Mouse (Mus musculus) heart, adult 2 months (tissue): ENCODE data around the gene Chpt1. TPM values are rescaled to one million over a fixed set of nuclear protein-coding genes. Genes with fewer than 3 reads are reported as not detected.

Experiments
- DNase-seq, 2 experiments: peaks; one replicate each; pipeline ENCODE4 v3.0.0; 2021
- H3K27ac ChIP-seq: fragments of 200-600 bp; 2 replicates; pipeline ENCODE4 v1.8.1; 2022
- H3K27me3 ChIP-seq: fragments of 200-500 bp; 2 replicates; pipeline ENCODE4 v1.6.1; 2012; ENCODE audit warnings: mild to moderate bottlenecking, low read length, inconsistent platforms, mixed read lengths; ENCODE audit not compliant: control insufficient read depth, insufficient read depth
- H3K36me3 ChIP-seq: fragments of 200-500 bp; 2 replicates; pipeline ENCODE4 v1.6.1; 2012; ENCODE audit warnings: low read length, inconsistent platforms; ENCODE audit not compliant: control insufficient read depth, insufficient read depth
- H3K4me1 ChIP-seq: fragments of 200-500 bp; 2 replicates; pipeline ENCODE4 v1.6.1; 2011; ENCODE audit warnings: low read length; ENCODE audit not compliant: control insufficient read depth, insufficient read depth
- H3K4me3 ChIP-seq: fragments of 200-600 bp; 2 replicates; pipeline ENCODE4 v1.8.1; 2022
- H3K79me2 ChIP-seq: fragments of 200-500 bp; replicated peaks from 2 replicates; pipeline ENCODE4 v1.6.1; 2012; ENCODE audit warnings: mild to moderate bottlenecking, inconsistent platforms, low read length, moderate library complexity, mixed read lengths; ENCODE audit not compliant: control insufficient read depth, insufficient read depth
- H3K9ac ChIP-seq: fragments of 200-500 bp; 2 replicates; pipeline ENCODE4 v1.6.1; 2012; ENCODE audit warnings: low read depth, mild to moderate bottlenecking, control low read depth, inconsistent platforms, low read length, mixed read lengths
- CTCF ChIP-seq: fragments of 200-600 bp; IDR thresholded peaks from 2 replicates; pipeline ENCODE4 v1.8.1; 2022; ENCODE audit warnings: antibody characterized with exemption, mild to moderate bottlenecking, moderate library complexity
- EP300 ChIP-seq: fragments of 200-500 bp; IDR thresholded peaks from 2 replicates; pipeline ENCODE4 v1.6.1; 2011; ENCODE audit warnings: low read depth, low read length, control low read depth; ENCODE audit not compliant: insufficient read depth
- POLR2A ChIP-seq: fragments of 200-500 bp; IDR thresholded peaks from 2 replicates; pipeline ENCODE4 v1.6.1; 2011; ENCODE audit warnings: mild to moderate bottlenecking, low read depth, low read length, control low read depth; ENCODE audit not compliant: insufficient read depth
- WGBS: fragments of 180-500 bp; shearing (Covaris S2); methylation state at CpG from one replicate; pipeline ENCODE4 v1.1.7; 2018; 5-methylcytosine and 5-hydroxymethylcytosine counted together
- intact Hi-C: fragments of 180-260 bp; cut with DNase I; formaldehyde crosslinking; loops from one replicate; pipeline ENCODE4 v1.15.1; 2025
- polyA plus RNA-seq: library from polyadenylated mRNA; depleted of rRNA; stranded (reverse); fragments of >200 nt; gene quantifications from 2 replicates; pipeline ENCODE4 v1.2.3, GENCODE M21; 2012; rRNA removed
- total RNA-seq, 2 experiments: library from RNA; stranded (reverse); gene quantifications; 2 replicates each; pipeline ENCODE4 v1.2.3; 2021

The Chpt1 gene
- total and polyA plus RNA-seq, 3 experiments, result 230 to 334 (median 278) TPM

DNA sequence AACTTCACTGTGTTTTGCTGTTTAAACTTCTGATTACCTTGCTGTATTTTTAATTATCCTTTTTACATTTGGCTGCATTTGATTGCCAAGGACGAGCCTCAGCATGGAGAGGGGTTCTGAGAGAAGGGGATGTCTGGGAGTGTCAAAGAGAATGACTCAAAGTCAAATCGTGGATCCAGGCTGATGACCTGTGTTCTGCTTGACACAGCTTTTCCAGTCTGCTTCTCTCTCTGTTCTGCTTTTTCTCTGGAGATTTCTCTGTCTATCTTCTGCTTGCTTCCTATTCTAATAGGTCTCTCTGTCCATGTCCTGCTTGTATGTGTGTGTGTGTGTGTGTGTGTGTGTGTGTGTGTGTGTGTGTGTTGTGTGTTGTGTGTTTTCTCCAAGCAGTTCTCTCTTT lies 94.1 kb downstream of the Chpt1 start:
- Histone ChIP-seq H3K9ac (no peak overlapping the region), H3K4me3 (no peak overlapping the region), H3K27ac (peak overlapping the region; percentile 26; the same call in 1 of the 2 replicates), H3K36me3 (peaks cover 3% of the 10 kb centered on the region; the same call in 1 of the 2 replicates), H3K79me2 (no peaks in the 10 kb centered on the region), H3K27me3 (no peaks in the 10 kb centered on the region), H3K4me1 (peaks cover 9% of the 10 kb centered on the region)
- WGBS, result 41% methylated on average over 2 of the region's 2 CpGs
- TF ChIP-seq POLR2A, result no peak
- TF ChIP-seq CTCF, result no peak
- TF ChIP-seq EP300, result no peak
- no peak for DNase-seq
- intact Hi-C loops, result no loop called here

DNA sequence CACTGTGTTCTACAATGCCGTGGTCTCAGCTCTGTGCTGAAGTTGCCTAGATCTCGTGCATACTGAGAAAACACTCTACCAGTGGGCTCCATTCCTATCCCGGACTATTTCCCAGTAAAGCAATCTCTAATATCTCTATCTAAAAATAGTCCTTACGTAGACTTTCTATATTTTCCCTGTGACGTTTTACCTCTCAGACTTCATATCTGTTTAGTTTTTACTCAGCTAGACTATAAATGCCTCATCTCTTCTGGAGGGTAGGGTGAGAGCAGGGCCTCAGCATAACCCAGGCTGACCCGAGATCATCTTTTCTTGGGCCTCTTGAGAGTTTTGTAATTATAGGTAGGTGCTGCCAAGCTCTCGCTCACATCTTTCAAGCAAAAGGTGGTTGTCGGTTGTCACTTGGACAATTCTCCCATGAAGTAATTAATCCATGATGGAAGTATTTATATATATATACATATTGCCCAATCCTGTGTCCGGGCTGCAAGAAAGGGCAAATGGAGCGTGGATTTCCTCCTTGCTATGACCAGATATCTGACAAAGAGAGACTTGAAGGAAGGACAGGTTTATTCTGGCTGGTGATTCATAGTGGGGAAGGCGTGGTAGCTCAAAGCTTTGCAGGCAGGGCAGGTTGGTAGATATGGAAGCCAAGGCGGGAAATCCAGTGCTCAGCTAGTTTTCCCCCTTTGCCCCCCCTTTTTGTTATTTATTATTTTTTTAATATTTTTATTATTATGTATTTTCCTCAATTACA lies 95.8 kb downstream of the Chpt1 start:
- Histone ChIP-seq H3K4me3 (no peak overlapping the region), H3K36me3 (peaks cover 3% of the 10 kb centered on the region; the same call in 1 of the 2 replicates), H3K27me3 (no peaks in the 10 kb centered on the region), H3K9ac (0 out of 2 replicates have a peak overlapping the region, but pooled peaks have one; percentile 11), H3K79me2 (no peaks in the 10 kb centered on the region), H3K27ac (peak overlapping the region; percentile 79), H3K4me1 (peaks cover 9% of the 10 kb centered on the region)
- intact Hi-C loops, result loop anchor here (2.0 kb wide), 1 partner anchor 25 kb away; no protein-coding TSS in a partner anchor
- 61% methylated on average over 12 of the region's 12 CpGs for WGBS
- DNase-seq, result no peak
- no peak for TF ChIP-seq CTCF
- TF ChIP-seq POLR2A, result no peak
- TF ChIP-seq EP300, result no peak

DNA sequence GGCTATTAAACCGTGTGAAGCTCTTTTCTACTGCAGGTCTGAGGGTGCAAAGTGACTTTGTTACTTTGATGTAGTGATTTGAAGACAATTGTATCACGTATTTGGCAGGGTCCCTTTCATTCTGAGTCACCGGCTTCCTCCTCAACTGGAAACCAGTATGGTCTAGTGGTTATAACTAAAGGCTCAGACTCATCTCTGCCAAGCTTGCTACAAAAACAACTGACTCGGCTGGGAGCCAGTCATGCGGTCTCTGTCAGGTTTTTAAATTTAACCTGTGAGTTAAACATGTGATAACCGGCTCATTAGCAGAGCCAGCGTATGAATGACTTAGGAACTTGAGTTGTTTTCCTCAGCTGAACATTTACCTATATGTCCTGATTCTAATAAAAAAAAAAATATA lies 98.1 kb downstream of the Chpt1 start:
- no peaks in the 10 kb centered on the region for H3K27me3 ChIP-seq
- peak in 1 of 2 experiments; percentile 73 for DNase-seq
- WGBS, result 15% methylated on average over 7 of the region's 7 CpGs
- H3K9ac ChIP-seq, result peak overlapping the region; percentile 25; the same call in 1 of the 2 replicates
- intact Hi-C loops, result loop anchor here (2.0 kb wide), 1 partner anchor 23 kb away; no protein-coding TSS in a partner anchor
- H3K27ac ChIP-seq, result peak overlapping the region; percentile 79
- H3K36me3 ChIP-seq, result peaks cover 3% of the 10 kb centered on the region; the same call in 1 of the 2 replicates
- H3K79me2 ChIP-seq, result no peaks in the 10 kb centered on the region
- no peak for TF ChIP-seq POLR2A
- TF ChIP-seq EP300, result 0 out of 2 replicates have a peak, but pooled peaks have one; percentile 19
- peaks cover 9% of the 10 kb centered on the region for H3K4me1 ChIP-seq
- no peak overlapping the region for H3K4me3 ChIP-seq

DNA sequence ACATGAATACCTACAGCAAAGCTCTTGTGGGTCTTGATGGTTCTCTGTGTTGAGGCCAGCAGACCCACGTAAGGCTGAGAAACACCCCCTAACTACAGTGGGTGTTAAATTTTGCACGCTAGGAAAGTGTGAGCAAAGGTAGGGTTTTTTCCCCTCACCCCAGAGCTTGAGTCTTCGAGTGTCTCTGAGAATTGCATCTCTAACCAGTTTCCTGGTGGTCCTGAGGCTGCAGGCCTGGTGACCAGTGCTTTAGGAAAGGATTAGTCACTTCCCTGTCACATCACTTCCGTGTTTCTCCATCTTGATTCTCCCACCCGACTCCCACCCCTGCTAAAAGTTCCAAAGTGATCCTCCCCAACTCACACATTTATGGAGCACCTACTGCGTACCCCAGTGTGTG lies 99.7 kb downstream of the Chpt1 start:
- no peaks in the 10 kb centered on the region for H3K27me3 ChIP-seq
- H3K9ac ChIP-seq, result no peak overlapping the region
- no peak overlapping the region for H3K27ac ChIP-seq
- no peak overlapping the region for H3K4me3 ChIP-seq
- intact Hi-C loops, result no loop called here
- no peak for TF ChIP-seq POLR2A
- no peak for TF ChIP-seq CTCF
- no peak for TF ChIP-seq EP300
- WGBS, result 64% methylated on average over 6 of the region's 6 CpGs
- H3K4me1 ChIP-seq, result peaks cover 7% of the 10 kb centered on the region
- H3K79me2 ChIP-seq, result peaks cover 4% of the 10 kb centered on the region; the same call in 1 of the 2 replicates
- peaks cover 3% of the 10 kb centered on the region; the same call in 1 of the 2 replicates for H3K36me3 ChIP-seq
- DNase-seq, result no peak

DNA sequence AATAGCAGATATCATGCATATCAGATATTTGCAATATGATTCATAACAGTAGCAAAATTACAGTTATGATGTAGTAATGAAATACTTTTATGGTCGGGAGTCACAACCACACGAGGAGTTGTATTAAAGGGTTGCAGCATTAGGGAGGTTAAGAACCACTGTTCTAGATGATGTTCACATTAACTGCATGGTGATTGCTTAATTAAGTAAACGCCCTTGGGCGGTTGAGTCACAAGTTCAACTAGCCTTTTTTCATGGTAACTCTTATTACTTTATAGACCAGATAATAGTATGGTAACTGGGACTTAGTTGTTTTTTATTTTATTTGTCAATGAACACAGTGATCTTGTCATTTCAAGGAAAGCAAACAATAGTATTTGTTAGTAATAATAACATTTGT lies 100.9 kb downstream of the Chpt1 start:
- TF ChIP-seq EP300 (no peak), CTCF (no peak), POLR2A (no peak)
- Histone ChIP-seq H3K36me3 (peaks cover 3% of the 10 kb centered on the region; the same call in 1 of the 2 replicates), H3K9ac (no peak overlapping the region), H3K27ac (no peak overlapping the region), H3K27me3 (no peaks in the 10 kb centered on the region), H3K79me2 (peaks cover 4% of the 10 kb centered on the region; the same call in 1 of the 2 replicates), H3K4me3 (no peak overlapping the region), H3K4me1 (peaks cover 6% of the 10 kb centered on the region)
- WGBS, result 95% methylated on average over 4 of the region's 4 CpGs
- DNase-seq, result no peak
- intact Hi-C loops, result no loop called here

Other genes with a start within 250 kb of the Chpt1 start
- 1 to 10 TPM; 3.7 to 4.5 TPM for gene Dram1, start 125.0 kb downstream of the Chpt1 start, total RNA-seq
- 6.8 and 7.6 TPM in 2 replicates for gene Dram1, start 125.0 kb downstream of the Chpt1 start, polyA plus RNA-seq
- 10 to 100 TPM; 24.3 to 27.6 TPM for gene Gnptab, start 124.9 kb downstream of the Chpt1 start, total RNA-seq
- gene Gnptab, start 124.9 kb downstream of the Chpt1 start, polyA plus RNA-seq, result 11.7 and 19.3 TPM in 2 replicates
- gene Sycp3, start 44.5 kb downstream of the Chpt1 start, total RNA-seq, result not detected
- not detected in 2 replicates for gene Sycp3, start 44.5 kb downstream of the Chpt1 start, polyA plus RNA-seq
- under 1 TPM; 0.14 to 0.42 TPM for gene Mybpc1, start 101.1 kb upstream of the Chpt1 start, total RNA-seq
- gene Mybpc1, start 101.1 kb upstream of the Chpt1 start, polyA plus RNA-seq, result 0.06 and 0.18 TPM in 2 replicates
- under 1 TPM in 1 of 2 experiments, not detected in 1; 0.31 TPM for gene Spic, start 180.9 kb upstream of the Chpt1 start, total RNA-seq
- gene Spic, start 180.9 kb upstream of the Chpt1 start, polyA plus RNA-seq, result 0.04 TPM in 1 of 2 replicates, not detected in the other
- gene Arl1, start 226.8 kb upstream of the Chpt1 start, total RNA-seq, result 10 to 100 TPM; 80.3 to 89.2 TPM
- 26.1 and 61.1 TPM in 2 replicates for gene Arl1, start 226.8 kb upstream of the Chpt1 start, polyA plus RNA-seq